Mouse (Mus musculus): ENCODE measurements around the gene Pxylp1. TPM values are rescaled to one million over a fixed set of nuclear protein-coding genes. Genes with fewer than 3 reads are reported as not detected.

Pxylp1 gene
- polyA plus RNA-seq, 1 experiment from 2014 or later: 3.4 TPM

- ATAC-seq (replicated peaks; ENCODE audit: low FRiP score): peak; percentile 69
- peaks cover 3% of the 10 kb centered on the region; the same call in 1 of the 2 replicates for H3K9me3 ChIP-seq (ENCODE audit: control insufficient read depth, low read length)
These were observed 24.4 kb upstream of the Pxylp1 start for GRCm38 (mm10) chr9:96916620-96917538.

GRCm38 (mm10) chr9:96916076-96916475, 23.6 kb upstream of the Pxylp1 start:
- Histone ChIP-seq H3K9me3 (ENCODE audit: control insufficient read depth, low read length) (peaks cover 3% of the 10 kb centered on the region; the same call in 1 of the 2 replicates), H3K4me3 (ENCODE audit: low read depth, low read length) (no peak overlapping the region), H3K27ac (ENCODE audit: low read depth, low read length) (no peak overlapping the region), H3K4me2 (no peak overlapping the region), H3K36me3 (ENCODE audit: control insufficient read depth, insufficient read depth, low read length) (no peaks in the 10 kb centered on the region), H3K4me1 (replicated peaks; ENCODE audit: control insufficient read depth, insufficient read depth, low read length) (no peaks in the 10 kb centered on the region), H3K9ac (ENCODE audit: low read depth, low read length) (no peak overlapping the region), H3K27me3 (replicated peaks; ENCODE audit: control insufficient read depth, insufficient read depth, low read length) (no peaks in the 10 kb centered on the region)
- no peak for ATAC-seq (replicated peaks; ENCODE audit: low FRiP score)
- 53% methylated on average over 7 of the region's 7 CpGs for WGBS
- DNase-seq (ENCODE audit: low spot score): no peak

More at GRCm38 (mm10) chr9:96916620-96917538, 24.4 kb upstream of the Pxylp1 start:
- 41% methylated on average over 27 of the region's 27 CpGs for WGBS
- H3K4me1 ChIP-seq (replicated peaks; ENCODE audit: control insufficient read depth, insufficient read depth, low read length): no peaks in the 10 kb centered on the region
- H3K4me2 ChIP-seq: no peak overlapping the region
- H3K36me3 ChIP-seq (ENCODE audit: control insufficient read depth, insufficient read depth, low read length): no peaks in the 10 kb centered on the region
- no peaks in the 10 kb centered on the region for H3K27me3 ChIP-seq (replicated peaks; ENCODE audit: control insufficient read depth, insufficient read depth, low read length)
- peak; percentile 85 for DNase-seq (ENCODE audit: low spot score)
- H3K27ac ChIP-seq (ENCODE audit: low read depth, low read length): no peak overlapping the region
- H3K4me3 ChIP-seq (ENCODE audit: low read depth, low read length): no peak overlapping the region
- no peak overlapping the region for H3K9ac ChIP-seq (ENCODE audit: low read depth, low read length)

GRCm38 (mm10) chr9:96914851-96915250, 22.4 kb upstream of the Pxylp1 start:
- Histone ChIP-seq H3K4me3 (ENCODE audit: low read depth, low read length) (no peak overlapping the region), H3K9me3 (ENCODE audit: control insufficient read depth, low read length) (peaks cover 3% of the 10 kb centered on the region; the same call in 1 of the 2 replicates), H3K4me1 (replicated peaks; ENCODE audit: control insufficient read depth, insufficient read depth, low read length) (no peaks in the 10 kb centered on the region), H3K36me3 (ENCODE audit: control insufficient read depth, insufficient read depth, low read length) (no peaks in the 10 kb centered on the region), H3K4me2 (no peak overlapping the region), H3K9ac (ENCODE audit: low read depth, low read length) (no peak overlapping the region), H3K27ac (ENCODE audit: low read depth, low read length) (no peak overlapping the region), H3K27me3 (replicated peaks; ENCODE audit: control insufficient read depth, insufficient read depth, low read length) (no peaks in the 10 kb centered on the region)
- ATAC-seq (replicated peaks; ENCODE audit: low FRiP score): no peak
- no peak for DNase-seq (ENCODE audit: low spot score)
- WGBS: 85% methylated on average over 6 of the region's 6 CpGs

GRCm38 (mm10) chr9:96914005-96914404, 21.5 kb upstream of the Pxylp1 start:
- no peaks in the 10 kb centered on the region for H3K9me3 ChIP-seq (ENCODE audit: control insufficient read depth, low read length)
- H3K4me3 ChIP-seq (ENCODE audit: low read depth, low read length): no peak overlapping the region
- H3K27ac ChIP-seq (ENCODE audit: low read depth, low read length): no peak overlapping the region
- H3K9ac ChIP-seq (ENCODE audit: low read depth, low read length): no peak overlapping the region
- H3K36me3 ChIP-seq (ENCODE audit: control insufficient read depth, insufficient read depth, low read length): no peaks in the 10 kb centered on the region
- no peaks in the 10 kb centered on the region for H3K4me1 ChIP-seq (replicated peaks; ENCODE audit: control insufficient read depth, insufficient read depth, low read length)
- WGBS: 83% methylated on average over 3 of the region's 3 CpGs
- no peak for DNase-seq (ENCODE audit: low spot score)
- H3K4me2 ChIP-seq: no peak overlapping the region
- ATAC-seq (replicated peaks; ENCODE audit: low FRiP score): no peak
- no peaks in the 10 kb centered on the region for H3K27me3 ChIP-seq (replicated peaks; ENCODE audit: control insufficient read depth, insufficient read depth, low read length)

- H3K4me1 ChIP-seq (replicated peaks; ENCODE audit: control insufficient read depth, insufficient read depth, low read length): no peaks in the 10 kb centered on the region
- H3K27ac ChIP-seq (ENCODE audit: low read depth, low read length): no peak overlapping the region
- no peak overlapping the region for H3K4me3 ChIP-seq (ENCODE audit: low read depth, low read length)
- H3K36me3 ChIP-seq (ENCODE audit: control insufficient read depth, insufficient read depth, low read length): no peaks in the 10 kb centered on the region
- no peak for DNase-seq (ENCODE audit: low spot score)
- no peaks in the 10 kb centered on the region for H3K27me3 ChIP-seq (replicated peaks; ENCODE audit: control insufficient read depth, insufficient read depth, low read length)
- 76% methylated on average over 1 of the region's 1 CpGs for WGBS
- H3K4me2 ChIP-seq: no peak overlapping the region
- no peaks in the 10 kb centered on the region for H3K9me3 ChIP-seq (ENCODE audit: control insufficient read depth, low read length)
- H3K9ac ChIP-seq (ENCODE audit: low read depth, low read length): no peak overlapping the region
- no peak for ATAC-seq (replicated peaks; ENCODE audit: low FRiP score)
These were observed 17.0 kb upstream of the Pxylp1 start for GRCm38 (mm10) chr9:96909503-96909902.

GRCm38 (mm10) chr9:96908737-96909136, 16.3 kb upstream of the Pxylp1 start:
- DNase-seq (ENCODE audit: low spot score) (no peak), ATAC-seq (replicated peaks; ENCODE audit: low FRiP score) (no peak)
- 71% methylated on average over 2 of the region's 2 CpGs for WGBS
- Histone ChIP-seq H3K27ac (ENCODE audit: low read depth, low read length) (no peak overlapping the region), H3K4me2 (no peak overlapping the region), H3K9ac (ENCODE audit: low read depth, low read length) (no peak overlapping the region), H3K4me3 (ENCODE audit: low read depth, low read length) (no peak overlapping the region), H3K4me1 (replicated peaks; ENCODE audit: control insufficient read depth, insufficient read depth, low read length) (no peaks in the 10 kb centered on the region), H3K27me3 (replicated peaks; ENCODE audit: control insufficient read depth, insufficient read depth, low read length) (no peaks in the 10 kb centered on the region), H3K9me3 (ENCODE audit: control insufficient read depth, low read length) (no peaks in the 10 kb centered on the region), H3K36me3 (ENCODE audit: control insufficient read depth, insufficient read depth, low read length) (no peaks in the 10 kb centered on the region)

- H3K9ac ChIP-seq (ENCODE audit: low read depth, low read length): no peak overlapping the region
- H3K4me1 ChIP-seq (replicated peaks; ENCODE audit: control insufficient read depth, insufficient read depth, low read length): no peaks in the 10 kb centered on the region
- H3K27me3 ChIP-seq (replicated peaks; ENCODE audit: control insufficient read depth, insufficient read depth, low read length): no peaks in the 10 kb centered on the region
- no peaks in the 10 kb centered on the region for H3K36me3 ChIP-seq (ENCODE audit: control insufficient read depth, insufficient read depth, low read length)
- no peak for ATAC-seq (replicated peaks; ENCODE audit: low FRiP score)
- DNase-seq (ENCODE audit: low spot score): no peak
- no peak overlapping the region for H3K4me3 ChIP-seq (ENCODE audit: low read depth, low read length)
- H3K27ac ChIP-seq (ENCODE audit: low read depth, low read length): no peak overlapping the region
- no peaks in the 10 kb centered on the region for H3K9me3 ChIP-seq (ENCODE audit: control insufficient read depth, low read length)
- WGBS: 85% methylated on average over 7 of the region's 7 CpGs
- H3K4me2 ChIP-seq: no peak overlapping the region
These were observed 12.2 kb upstream of the Pxylp1 start for GRCm38 (mm10) chr9:96904360-96905355.

- Histone ChIP-seq H3K36me3 (ENCODE audit: control insufficient read depth, insufficient read depth, low read length) (no peaks in the 10 kb centered on the region), H3K9ac (ENCODE audit: low read depth, low read length) (no peak overlapping the region), H3K27ac (ENCODE audit: low read depth, low read length) (no peak overlapping the region), H3K4me2 (no peak overlapping the region), H3K27me3 (replicated peaks; ENCODE audit: control insufficient read depth, insufficient read depth, low read length) (no peaks in the 10 kb centered on the region), H3K9me3 (ENCODE audit: control insufficient read depth, low read length) (no peaks in the 10 kb centered on the region), H3K4me3 (ENCODE audit: low read depth, low read length) (no peak overlapping the region), H3K4me1 (replicated peaks; ENCODE audit: control insufficient read depth, insufficient read depth, low read length) (no peaks in the 10 kb centered on the region)
- WGBS: 45% methylated on average over 5 of the region's 5 CpGs
- no peak for ATAC-seq (replicated peaks; ENCODE audit: low FRiP score)
- DNase-seq (ENCODE audit: low spot score): no peak
These were observed 7.2 kb upstream of the Pxylp1 start for GRCm38 (mm10) chr9:96899717-96900116.
